Mouse (Mus musculus) C2C12 (cell line): ENCODE data around the gene 9530068E07Rik. TPM values are rescaled to one million over a fixed set of nuclear protein-coding genes. Genes with fewer than 3 reads are reported as not detected.

Experiments used
- H3K27me3 ChIP-seq: one replicate; pipeline ENCODE4 v1.6.1; 2011; ENCODE audit not compliant: control insufficient read depth, insufficient read depth, insufficient read length
- H3K36me3 ChIP-seq: one replicate; pipeline ENCODE4 v1.6.1; 2011; ENCODE audit not compliant: control insufficient read depth, insufficient read depth
- H3K4me3 ChIP-seq: one replicate; pipeline ENCODE4 v1.5.1; 2011; ENCODE audit warnings: mild to moderate bottlenecking, control low read depth; ENCODE audit not compliant: poor library complexity, insufficient read depth, severe bottlenecking
- H3K79me2 ChIP-seq: one replicate; pipeline ENCODE4 v1.6.1; 2011; ENCODE audit not compliant: control insufficient read depth, insufficient read depth
- H3K79me3 ChIP-seq: one replicate; pipeline ENCODE4 v1.6.1; 2011; ENCODE audit warnings: low read depth, control low read depth
- H3ac ChIP-seq: one replicate; pipeline ENCODE3; 2011; ENCODE audit warnings: low read depth; ENCODE audit not compliant: control insufficient read depth, insufficient read length
- CEBPB ChIP-seq: IDR thresholded peaks from one replicate; pipeline ENCODE4 v1.6.1; 2011; ENCODE audit warnings: low read depth, mild to moderate bottlenecking, control low read depth, moderate library complexity
- CTCF ChIP-seq: IDR thresholded peaks from one replicate; pipeline ENCODE4 v1.5.1; 2011; ENCODE audit not compliant: control insufficient read depth, insufficient read depth, insufficient read length
- FOSL1 ChIP-seq: IDR thresholded peaks from one replicate; pipeline ENCODE4 v1.8.0; 2011; ENCODE audit warnings: mild to moderate bottlenecking, low read length; ENCODE audit not compliant: poor library complexity, insufficient read depth, severe bottlenecking
- MAX ChIP-seq: IDR thresholded peaks from one replicate; pipeline ENCODE4 v1.6.1; 2011; ENCODE audit warnings: mild to moderate bottlenecking, control low read depth
- MYOD1 ChIP-seq: IDR thresholded peaks from one replicate; pipeline ENCODE4 v1.6.1; 2011; ENCODE audit warnings: low read depth; ENCODE audit not compliant: control insufficient read depth, insufficient read length
- MYOG ChIP-seq: IDR thresholded peaks from one replicate; pipeline ENCODE4 v1.6.1; 2011; ENCODE audit not compliant: control insufficient read depth, insufficient read length; ENCODE audit errors: extremely low read depth
- USF1 ChIP-seq: IDR thresholded peaks from one replicate; pipeline ENCODE4 v1.6.1; 2011; ENCODE audit warnings: low read depth, mild to moderate bottlenecking, control low read depth, moderate library complexity
- polyA plus RNA-seq: library from polyadenylated mRNA; unstranded; fragments of >200 nt; fragmentation: generic; extraction: Trizol; gene quantifications from one replicate; pipeline ENCODE4 v1.2.1, GENCODE M21; 2012; ENCODE audit warnings: missing spikeins

The 9530068E07Rik gene
- polyA plus RNA-seq, 1 experiment = 111 TPM

DNA sequence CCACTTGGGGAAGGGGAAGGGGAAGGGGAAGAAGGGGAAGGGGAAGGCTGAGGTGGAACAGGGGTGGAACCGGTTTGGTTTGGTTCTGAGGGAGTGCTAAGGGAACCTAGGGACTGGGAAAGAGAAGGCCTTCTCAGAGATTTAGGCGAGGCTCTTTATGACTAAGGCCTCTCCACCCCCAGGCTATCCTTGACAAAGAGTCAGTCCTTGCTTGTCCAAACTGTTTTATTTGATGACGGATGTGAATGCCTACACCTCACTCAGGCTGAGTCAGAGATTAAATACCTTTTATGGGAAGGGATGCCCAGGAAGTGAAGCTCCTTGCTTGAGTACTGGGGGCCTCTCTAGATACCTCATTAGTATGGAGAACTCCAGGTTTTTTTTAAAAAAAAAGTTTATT, 52.8 kb downstream of the 9530068E07Rik start:
- H3K79me3 ChIP-seq = no peaks in the 10 kb centered on the region
- no peak overlapping the region for H3ac ChIP-seq
- H3K36me3 ChIP-seq = no peaks in the 10 kb centered on the region
- H3K27me3 ChIP-seq = no peaks in the 10 kb centered on the region
- no peaks in the 10 kb centered on the region for H3K79me2 ChIP-seq
- no peak overlapping the region for H3K4me3 ChIP-seq
- TF ChIP-seq CTCF (no peak), USF1 (no peak), MYOG (no peak), CEBPB (no peak), MAX (no peak), FOSL1 (no peak), MYOD1 (no peak)

DNA sequence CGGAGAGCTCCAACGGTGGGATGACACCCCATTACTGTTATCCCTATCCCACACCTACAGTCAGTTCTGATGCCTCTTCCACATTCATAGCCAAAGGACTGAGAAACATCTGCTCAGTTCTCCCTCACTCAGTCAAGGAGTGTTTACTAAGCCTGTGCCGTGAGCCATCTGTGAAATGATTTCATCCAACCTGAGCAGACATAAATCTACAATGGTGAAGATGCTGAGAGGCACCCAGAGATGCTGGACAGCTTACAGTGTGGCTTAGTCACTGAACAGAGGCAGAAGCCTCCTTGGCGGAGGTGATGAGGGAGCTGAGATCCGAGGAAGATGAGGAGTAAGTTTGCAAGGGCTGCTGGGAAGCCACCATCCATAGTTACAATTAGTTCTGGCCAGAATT, 62.1 kb downstream of the 9530068E07Rik start:
- no peak for TF ChIP-seq MYOG
- no peak for TF ChIP-seq CEBPB
- no peak for TF ChIP-seq FOSL1
- TF ChIP-seq USF1 = no peak
- no peak for TF ChIP-seq MAX
- TF ChIP-seq CTCF = no peak
- no peak for TF ChIP-seq MYOD1
- no peaks in the 10 kb centered on the region for H3K36me3 ChIP-seq
- H3K79me3 ChIP-seq = no peaks in the 10 kb centered on the region
- no peaks in the 10 kb centered on the region for H3K79me2 ChIP-seq
- no peak overlapping the region for H3K4me3 ChIP-seq
- no peak overlapping the region for H3ac ChIP-seq
- H3K27me3 ChIP-seq = peaks cover 7% of the 10 kb centered on the region

Other genes with a start within 250 kb of the 9530068E07Rik start
- gene Olfr1371, start 182.4 kb upstream of the 9530068E07Rik start, polyA plus RNA-seq = not detected
- 149 TPM for gene Skp1a, start 164.4 kb upstream of the 9530068E07Rik start, polyA plus RNA-seq
- 25.3 TPM for gene Tcf7, start 113.4 kb upstream of the 9530068E07Rik start, polyA plus RNA-seq
- gene Vdac1, start 35.6 kb upstream of the 9530068E07Rik start, polyA plus RNA-seq = 296 TPM